Mouse (Mus musculus) limb, embryonic 12.5 days (tissue): ENCODE data around the gene 1520401A03Rik. TPM values are rescaled to one million over a fixed set of nuclear protein-coding genes. Genes with fewer than 3 reads are reported as not detected.

Source experiments
- ATAC-seq: fragments of 200-750 bp; cut with Nextera tagmentation; 2 replicates; pipeline ENCODE4 v1.8.0; 2017; ENCODE audit warnings: low read depth, moderate TSS enrichment; ENCODE audit not compliant: insufficient number of reproducible peaks, insufficient read depth, low FRiP score, low TSS enrichment
- H3K27ac ChIP-seq: fragments of 300-500 bp; sonication (generic); 2 replicates; pipeline ENCODE4 v1.5.1; 2016; ENCODE audit warnings: mild to moderate bottlenecking, moderate library complexity
- H3K27me3 ChIP-seq: fragments of 300-500 bp; sonication (generic); 2 replicates; pipeline ENCODE4 v1.6.1; 2016; ENCODE audit warnings: mild to moderate bottlenecking, moderate library complexity
- H3K36me3 ChIP-seq: fragments of 300-500 bp; sonication (generic); 2 replicates; pipeline ENCODE4 v1.6.1; 2016; ENCODE audit warnings: mild to moderate bottlenecking, moderate library complexity
- H3K4me1 ChIP-seq: fragments of 300-500 bp; sonication (generic); replicated peaks from 2 replicates; pipeline ENCODE4 v1.6.1; 2016
- H3K4me2 ChIP-seq: fragments of 300-500 bp; sonication (generic); 2 replicates; pipeline ENCODE4 v1.6.1; 2016; ENCODE audit warnings: mild to moderate bottlenecking, moderate library complexity
- H3K4me3 ChIP-seq: fragments of 300-500 bp; sonication (generic); replicated peaks from 2 replicates; pipeline ENCODE4 v1.5.1; 2016; ENCODE audit warnings: mild to moderate bottlenecking
- H3K9ac ChIP-seq: fragments of 300-500 bp; sonication (generic); replicated peaks from 2 replicates; pipeline ENCODE4 v1.6.1; 2016; ENCODE audit warnings: mild to moderate bottlenecking, moderate library complexity
- H3K9me3 ChIP-seq: fragments of 300-500 bp; sonication (generic); 2 replicates; pipeline ENCODE4 v1.6.1; 2016; ENCODE audit warnings: mild to moderate bottlenecking, moderate library complexity
- WGBS: fragments of 180-500 bp; shearing (Covaris S2); methylation state at CpG from one replicate; pipeline ENCODE4 v1.1.7; 2016; 5-methylcytosine and 5-hydroxymethylcytosine counted together
- polyA plus RNA-seq: library from polyadenylated mRNA; unstranded; fragments of >200 nt; fragmentation: Nextera tagmentation; extraction: Ambion mirVana; gene quantifications from 2 replicates; pipeline ENCODE4 v1.2.1, GENCODE M21; 2016

1520401A03Rik gene
- polyA plus RNA-seq, 1 experiment from 2014 or later: 1.8 TPM

GRCm38 (mm10) chr17:23742210-23742793, 19.7 kb upstream of the 1520401A03Rik start:
- WGBS: 9% methylated on average over 44 of the region's 44 CpGs

DNA sequence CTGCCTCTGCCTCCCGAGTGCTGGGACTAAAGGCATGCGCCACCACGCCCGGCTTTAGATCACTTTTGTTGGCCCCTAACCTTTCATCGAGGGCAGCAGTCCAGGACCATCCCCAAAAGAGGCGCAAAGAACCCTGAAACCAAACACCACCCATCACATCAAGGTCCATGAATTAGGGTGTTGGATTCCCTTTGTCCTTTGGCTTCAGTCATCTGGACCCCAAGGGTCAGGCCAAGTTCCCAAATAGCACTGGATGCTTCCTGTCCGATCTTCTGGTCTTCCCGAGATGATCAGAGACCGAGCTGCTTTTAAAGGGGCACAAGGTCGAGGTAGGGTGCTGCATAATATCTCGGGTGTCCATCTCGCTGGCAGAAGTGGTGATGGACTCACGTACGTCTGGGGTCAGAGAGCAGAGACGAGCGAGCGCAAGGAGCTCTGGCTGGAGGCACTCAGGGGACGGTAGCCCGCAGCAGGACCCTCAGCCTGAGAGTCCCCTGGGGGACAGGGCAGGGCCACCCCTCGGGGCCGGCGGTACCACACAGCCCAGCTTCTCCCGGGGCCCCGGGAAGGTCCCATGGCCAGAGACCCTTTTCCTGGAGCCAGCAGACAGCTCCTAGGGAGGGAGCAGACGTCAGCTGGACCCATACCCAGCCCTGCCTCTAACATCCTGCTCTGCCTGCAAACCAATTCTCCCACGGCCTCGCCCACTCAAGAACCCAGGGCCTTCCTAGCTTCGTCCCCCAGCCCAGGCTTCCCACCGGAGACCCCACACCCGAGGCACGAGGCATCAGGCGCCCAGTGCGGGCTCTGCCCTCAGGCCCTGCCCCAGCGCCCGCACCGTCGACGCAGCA, 19.0 kb upstream of the 1520401A03Rik start:
- H3K4me1 ChIP-seq: peaks cover 45% of the 10 kb centered on the region
- 45% methylated on average over 38 of the region's 38 CpGs for WGBS
- no peak overlapping the region for H3K9ac ChIP-seq
- peaks cover 98% of the 10 kb centered on the region for H3K27me3 ChIP-seq
- no peak for ATAC-seq
- H3K4me2 ChIP-seq: peak overlapping the region; percentile 68
- H3K27ac ChIP-seq: no peak overlapping the region
- H3K9me3 ChIP-seq: no peaks in the 10 kb centered on the region
- H3K4me3 ChIP-seq: peak overlapping the region; percentile 30
- peaks cover under 1% of the 10 kb centered on the region; the same call in 1 of the 2 replicates for H3K36me3 ChIP-seq

More at GRCm38 (mm10) chr17:23742210-23742793, 19.7 kb upstream of the 1520401A03Rik start:
- H3K4me1 ChIP-seq: peaks cover 49% of the 10 kb centered on the region
- peak overlapping the region; percentile 34; the same call in 1 of the 2 replicates for H3K9ac ChIP-seq
- peaks cover 99% of the 10 kb centered on the region for H3K27me3 ChIP-seq
- peak overlapping the region; percentile 30 for H3K4me3 ChIP-seq
- H3K4me2 ChIP-seq: peak overlapping the region; percentile 68
- H3K27ac ChIP-seq: no peak overlapping the region
- ATAC-seq: no peak
- H3K36me3 ChIP-seq: no peaks in the 10 kb centered on the region
- H3K9me3 ChIP-seq: no peaks in the 10 kb centered on the region

GRCm38 (mm10) chr17:23740598-23741021, 18.0 kb upstream of the 1520401A03Rik start, which contains the start of gene Paqr4:
Paqr4 (minus strand) TSS chr17:23740867.
- Histone ChIP-seq H3K4me1 (peaks cover 37% of the 10 kb centered on the region), H3K4me3 (peak within 1 kb of the TSS; percentile 67), H3K4me2 (peak within 1 kb of the TSS; percentile 97), H3K27ac (peak within 1 kb of the TSS; percentile 56), H3K9me3 (no peaks in the 10 kb centered on the region), H3K27me3 (peaks cover 88% of the 10 kb centered on the region), H3K9ac (peak within 1 kb of the TSS; percentile 67), H3K36me3 (peaks cover 10% of the 10 kb centered on the region; the same call in 1 of the 2 replicates)
- WGBS: 4% methylated on average over 13 of the region's 13 CpGs
- ATAC-seq: peak; percentile 12; the same call in 1 of the 2 replicates

GRCm38 (mm10) chr17:23740136-23740584, 17.6 kb upstream of the 1520401A03Rik start:
- H3K4me2 ChIP-seq: peak overlapping the region; percentile 97
- H3K27ac ChIP-seq: peak overlapping the region; percentile 56
- H3K4me1 ChIP-seq: peaks cover 32% of the 10 kb centered on the region
- H3K27me3 ChIP-seq: peaks cover 84% of the 10 kb centered on the region
- H3K9me3 ChIP-seq: no peaks in the 10 kb centered on the region
- 1% methylated on average over 46 of the region's 46 CpGs for WGBS
- peak overlapping the region; percentile 67 for H3K9ac ChIP-seq
- ATAC-seq: peak; percentile 29; the same call in 1 of the 2 replicates
- H3K4me3 ChIP-seq: peak overlapping the region; percentile 67
- peaks cover 13% of the 10 kb centered on the region for H3K36me3 ChIP-seq

DNA sequence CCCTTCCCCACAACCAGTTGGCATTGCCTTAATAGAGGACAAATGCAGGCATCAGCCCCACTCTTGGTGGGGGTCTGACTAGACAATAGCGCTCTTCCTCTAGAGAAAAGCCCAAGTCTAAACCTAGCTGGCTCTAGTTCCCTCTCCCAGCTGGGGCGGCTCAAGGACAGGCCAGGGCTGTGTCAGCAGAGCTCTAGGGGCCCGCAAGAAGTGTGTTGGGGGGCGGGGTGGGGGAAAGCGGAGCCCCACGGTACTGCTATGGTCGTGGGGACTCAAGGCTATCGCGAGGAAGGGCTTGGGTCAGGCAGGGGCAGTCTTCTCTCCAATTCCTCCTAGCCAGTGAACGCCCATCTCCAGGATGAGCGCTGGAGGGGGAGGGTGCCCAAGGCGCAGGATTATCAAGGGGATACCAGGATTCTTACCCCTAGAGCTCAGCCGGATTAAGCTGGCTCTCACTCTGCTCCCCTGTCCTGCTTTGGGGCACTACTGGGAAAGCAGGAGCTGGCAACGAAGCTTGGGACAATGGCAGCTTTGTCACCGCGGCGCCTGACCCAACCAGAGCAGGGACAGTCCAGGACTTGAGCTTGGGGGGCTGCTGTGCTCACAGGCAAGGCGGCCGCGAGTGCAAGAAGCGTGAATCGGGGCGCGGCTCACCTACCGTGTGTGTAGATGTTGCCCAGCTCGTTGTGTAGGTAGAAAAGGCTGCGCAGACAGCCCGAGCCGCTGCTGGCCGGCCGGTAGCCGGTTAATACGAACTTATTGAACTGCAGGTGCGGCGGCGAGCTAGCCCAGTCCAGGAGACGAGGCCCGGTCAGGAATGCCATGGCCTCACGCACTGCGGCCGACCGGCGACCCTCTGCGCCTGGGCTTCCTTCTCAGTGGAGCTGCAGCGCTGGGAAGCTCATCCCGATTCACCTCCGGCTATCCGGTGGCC, 16.9 kb upstream of the 1520401A03Rik start:
- under 1% methylated on average over 48 of the region's 48 CpGs for WGBS
- H3K4me3 ChIP-seq: peak overlapping the region; percentile 67
- peak overlapping the region; percentile 97 for H3K4me2 ChIP-seq
- peaks cover 25% of the 10 kb centered on the region for H3K4me1 ChIP-seq
- no peaks in the 10 kb centered on the region for H3K9me3 ChIP-seq
- H3K36me3 ChIP-seq: peaks cover 20% of the 10 kb centered on the region
- H3K9ac ChIP-seq: peak overlapping the region; percentile 67
- ATAC-seq: peak; percentile 13; the same call in 1 of the 2 replicates
- peaks cover 77% of the 10 kb centered on the region for H3K27me3 ChIP-seq
- H3K27ac ChIP-seq: peak overlapping the region; percentile 56

- Histone ChIP-seq H3K36me3 (peaks cover 26% of the 10 kb centered on the region), H3K4me1 (peaks cover 21% of the 10 kb centered on the region), H3K9me3 (no peaks in the 10 kb centered on the region), H3K9ac (peak overlapping the region; percentile 67), H3K4me3 (peak overlapping the region; percentile 67), H3K4me2 (peak overlapping the region; percentile 97), H3K27ac (no peak overlapping the region), H3K27me3 (peaks cover 70% of the 10 kb centered on the region)
- WGBS: 47% methylated on average over 2 of the region's 2 CpGs
- ATAC-seq: no peak
These were observed 16.2 kb upstream of the 1520401A03Rik start for GRCm38 (mm10) chr17:23738836-23739201.

DNA sequence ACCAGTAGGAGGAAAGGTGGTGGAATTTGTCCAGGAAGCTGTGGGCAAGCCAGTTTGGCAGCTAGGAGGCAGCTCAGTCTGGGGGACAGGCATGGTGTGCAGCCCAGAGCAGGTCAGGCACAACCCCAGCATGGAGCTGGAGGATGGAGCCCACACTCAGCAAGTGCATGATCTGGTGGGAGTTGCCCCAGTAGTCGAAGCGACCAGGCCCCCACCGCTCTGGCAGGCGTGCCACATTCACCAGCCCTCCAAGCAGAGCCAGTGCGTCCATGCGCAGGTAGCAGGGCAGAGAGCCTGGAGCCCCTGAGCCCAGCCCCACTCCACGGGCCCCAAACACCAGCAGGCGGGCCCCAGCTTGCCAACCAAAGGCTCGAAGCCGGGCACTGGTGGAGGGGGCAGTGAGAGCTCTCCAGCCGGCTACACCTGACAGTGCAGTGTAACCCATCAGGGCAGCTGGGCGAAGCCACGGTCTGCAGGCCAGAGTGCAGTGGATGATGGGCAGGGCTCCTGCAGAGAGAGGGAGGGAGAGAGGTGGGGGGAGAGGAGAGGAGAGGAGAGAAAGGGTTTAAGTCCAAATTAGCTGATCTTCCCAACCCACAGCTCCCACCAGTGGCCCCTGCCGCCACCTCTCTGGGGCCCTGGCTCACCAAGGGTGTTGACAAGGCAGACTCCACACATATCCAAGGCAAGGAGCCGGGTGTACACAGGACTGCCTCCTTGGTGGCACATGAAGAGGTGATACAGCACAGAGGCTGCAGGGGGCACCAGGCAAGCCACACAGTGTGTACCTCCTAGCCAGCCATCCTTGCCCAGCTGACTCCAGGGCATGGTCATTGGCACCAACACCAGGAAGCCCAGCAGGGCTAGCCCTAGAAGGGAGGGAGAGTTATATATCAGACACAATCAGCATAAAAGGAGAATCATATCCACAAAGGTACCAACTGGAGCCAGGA, 15.2 kb upstream of the 1520401A03Rik start:
- H3K27ac ChIP-seq: no peak overlapping the region
- H3K4me1 ChIP-seq: peaks cover 21% of the 10 kb centered on the region
- no peak for ATAC-seq
- no peak overlapping the region for H3K4me2 ChIP-seq
- peak overlapping the region; percentile 31; the same call in 1 of the 2 replicates for H3K9ac ChIP-seq
- WGBS: 68% methylated on average over 15 of the region's 15 CpGs
- H3K27me3 ChIP-seq: peaks cover 60% of the 10 kb centered on the region
- peaks cover 30% of the 10 kb centered on the region for H3K36me3 ChIP-seq
- H3K4me3 ChIP-seq: no peak overlapping the region; the same call in 1 of the 2 replicates
- no peaks in the 10 kb centered on the region for H3K9me3 ChIP-seq

GRCm38 (mm10) chr17:23734341-23734740, 11.8 kb upstream of the 1520401A03Rik start:
- H3K9ac ChIP-seq: no peak overlapping the region
- H3K27me3 ChIP-seq: peaks cover 26% of the 10 kb centered on the region
- peaks cover 30% of the 10 kb centered on the region for H3K36me3 ChIP-seq
- 80% methylated on average over 1 of the region's 1 CpGs for WGBS
- no peak overlapping the region for H3K4me3 ChIP-seq
- ATAC-seq: no peak
- no peak overlapping the region for H3K27ac ChIP-seq
- H3K4me1 ChIP-seq: peaks cover 4% of the 10 kb centered on the region
- H3K9me3 ChIP-seq: no peaks in the 10 kb centered on the region
- no peak overlapping the region for H3K4me2 ChIP-seq

GRCm38 (mm10) chr17:23730441-23730840, 7.9 kb upstream of the 1520401A03Rik start:
- Histone ChIP-seq H3K27me3 (no peaks in the 10 kb centered on the region), H3K9ac (no peak overlapping the region), H3K4me2 (no peak overlapping the region), H3K36me3 (peaks cover 19% of the 10 kb centered on the region), H3K4me1 (peaks cover 11% of the 10 kb centered on the region), H3K27ac (no peak overlapping the region), H3K4me3 (no peak overlapping the region), H3K9me3 (no peaks in the 10 kb centered on the region)
- WGBS: 53% methylated on average over 1 of the region's 1 CpGs
- ATAC-seq: no peak

DNA sequence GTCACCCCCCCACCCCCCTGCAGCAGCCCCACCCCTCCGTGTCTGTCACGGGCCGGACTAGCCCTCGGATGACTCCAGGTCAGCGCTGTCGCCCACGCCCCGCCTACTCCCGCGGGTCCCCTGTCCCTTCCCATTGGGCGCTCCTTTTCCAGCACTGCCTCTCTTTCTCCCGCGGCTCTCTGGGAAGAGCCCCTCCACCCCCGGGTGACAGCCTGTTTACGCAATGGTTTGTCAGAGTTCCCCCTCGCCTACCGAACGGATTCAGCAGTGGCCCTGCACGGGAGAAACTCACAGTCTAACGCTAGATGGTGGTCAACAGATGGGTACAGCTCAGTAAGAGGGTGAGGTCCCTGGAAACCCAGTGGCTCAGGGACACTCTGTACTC, 4.2 kb upstream of the 1520401A03Rik start:
- ATAC-seq: peak; percentile 71
- Histone ChIP-seq H3K4me1 (peaks cover 13% of the 10 kb centered on the region), H3K36me3 (no peaks in the 10 kb centered on the region), H3K4me3 (peak overlapping the region; percentile 88), H3K9ac (peak overlapping the region; percentile 78), H3K4me2 (peak overlapping the region; percentile 81), H3K27me3 (no peaks in the 10 kb centered on the region), H3K9me3 (no peaks in the 10 kb centered on the region), H3K27ac (peak overlapping the region; percentile 66; the same call in 1 of the 2 replicates)
- WGBS: under 1% methylated on average over 20 of the region's 20 CpGs
